Mouse (Mus musculus): ENCODE measurements at regions not wholly inside any gene's neighbourhood (a gene's known extent, or its start where the extent isn't known, plus 50 kb on each side); places are given as distances from the start of the nearest gene placed in this dataset.

DNA sequence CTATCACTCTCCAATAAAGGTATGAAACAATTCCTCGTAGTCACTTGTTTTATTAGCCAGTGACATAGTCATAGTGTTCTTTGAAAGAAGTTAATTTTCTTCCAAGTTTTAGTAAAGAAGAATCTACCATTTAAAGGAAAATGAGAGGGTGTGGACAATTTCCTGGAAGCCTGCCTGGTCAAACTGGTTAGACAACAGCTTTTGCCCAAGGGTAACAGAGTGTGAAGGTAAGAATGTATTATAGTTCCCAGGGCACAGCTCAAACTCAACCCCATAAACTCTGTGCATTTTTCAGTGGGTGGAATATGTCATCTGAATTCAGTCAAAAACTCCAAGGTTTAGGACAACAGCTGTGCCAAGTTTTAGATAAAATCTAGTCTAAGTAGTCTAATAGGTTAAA, 240.1 kb upstream of the Atp2b1 start:
- Histone ChIP-seq H3K27ac (ENCODE audit: low read depth, low read length) (no peak overlapping the region), H3K36me3 (ENCODE audit: insufficient read depth, low read length) (no peaks in the 10 kb centered on the region), H3K9me3 (ENCODE audit: low read length) (no peaks in the 10 kb centered on the region), H3K4me1 (ENCODE audit: insufficient read depth, low read length) (no peaks in the 10 kb centered on the region), H3K9ac (replicated peaks; ENCODE audit: low read length, poor library complexity, severe bottlenecking) (no peak overlapping the region), H3K4me2 (ENCODE audit: low read depth, low read length, poor library complexity, severe bottlenecking) (no peak overlapping the region), H3K27me3 (ENCODE audit: insufficient read depth, low read length) (no peaks in the 10 kb centered on the region), H3K4me3 (ENCODE audit: low read depth, low read length) (no peak overlapping the region)
- 85% methylated on average over 1 of the region's 1 CpGs for WGBS
- ATAC-seq (ENCODE audit: low FRiP score) (no peak), DNase-seq (ENCODE audit: low spot score) (no peak)
- TF ChIP-seq CTCF (IDR thresholded peaks at IDR 0.05), result no peak

DNA sequence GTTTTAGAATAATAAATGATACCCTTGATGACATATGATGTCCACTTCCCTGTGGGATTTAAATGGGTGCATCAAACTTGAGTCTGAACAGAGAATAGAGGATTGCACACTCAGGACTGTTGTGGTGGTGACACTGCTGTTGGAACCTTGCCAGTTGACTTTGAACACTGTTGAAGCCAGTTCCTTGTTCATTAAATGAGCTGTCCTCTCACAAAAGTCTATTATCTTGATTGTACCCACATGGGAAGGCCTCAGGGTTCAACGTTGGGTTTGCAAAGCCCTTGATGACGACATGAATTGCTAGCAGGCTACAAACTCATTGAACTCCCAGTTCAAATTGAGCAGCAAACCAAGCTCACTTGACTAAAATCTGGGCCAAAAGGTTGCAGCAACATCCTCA, 237.3 kb upstream of the Atp2b1 start:
- Histone ChIP-seq H3K27ac (ENCODE audit: low read depth, low read length) (no peak overlapping the region), H3K27me3 (ENCODE audit: insufficient read depth, low read length) (no peaks in the 10 kb centered on the region), H3K9ac (replicated peaks; ENCODE audit: low read length, poor library complexity, severe bottlenecking) (no peak overlapping the region), H3K4me2 (ENCODE audit: low read depth, low read length, poor library complexity, severe bottlenecking) (no peak overlapping the region), H3K36me3 (ENCODE audit: insufficient read depth, low read length) (no peaks in the 10 kb centered on the region), H3K4me1 (ENCODE audit: insufficient read depth, low read length) (no peaks in the 10 kb centered on the region), H3K9me3 (ENCODE audit: low read length) (no peaks in the 10 kb centered on the region), H3K4me3 (ENCODE audit: low read depth, low read length) (no peak overlapping the region)
- no peak for TF ChIP-seq CTCF (IDR thresholded peaks at IDR 0.05)
- DNase-seq (ENCODE audit: low spot score), result no peak
- 77% methylated on average over 2 of the region's 2 CpGs for WGBS
- no peak for ATAC-seq (ENCODE audit: low FRiP score)

DNA sequence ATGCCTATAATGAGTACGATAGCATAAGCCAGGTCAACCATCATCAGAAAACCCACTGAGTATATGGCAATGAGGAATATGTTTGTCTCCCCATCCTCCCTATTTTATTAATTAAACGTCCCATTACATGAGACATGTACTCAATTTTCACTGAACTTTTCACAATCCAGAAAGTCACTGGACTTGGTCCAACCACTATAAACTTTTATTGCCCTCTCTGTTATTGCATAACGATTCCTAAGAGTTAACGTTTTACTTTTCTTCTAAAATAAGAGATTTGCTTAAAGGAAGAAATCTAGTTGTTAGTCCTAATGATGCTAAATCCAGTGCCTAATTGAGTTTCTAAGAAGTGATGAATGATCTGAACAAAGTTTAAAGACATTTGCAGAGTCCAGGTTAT, 236.0 kb upstream of the Atp2b1 start:
- no peak for TF ChIP-seq CTCF (IDR thresholded peaks at IDR 0.05)
- no peak for ATAC-seq (ENCODE audit: low FRiP score)
- no peaks in the 10 kb centered on the region for H3K9me3 ChIP-seq (ENCODE audit: low read length)
- H3K4me2 ChIP-seq (ENCODE audit: low read depth, low read length, poor library complexity, severe bottlenecking), result no peak overlapping the region
- no peak for DNase-seq (ENCODE audit: low spot score)
- H3K27ac ChIP-seq (ENCODE audit: low read depth, low read length), result no peak overlapping the region
- 95% methylated on average over 4 of the region's 4 CpGs for WGBS
- H3K4me1 ChIP-seq (ENCODE audit: insufficient read depth, low read length), result no peaks in the 10 kb centered on the region
- no peaks in the 10 kb centered on the region for H3K27me3 ChIP-seq (ENCODE audit: insufficient read depth, low read length)
- no peaks in the 10 kb centered on the region for H3K36me3 ChIP-seq (ENCODE audit: insufficient read depth, low read length)
- no peak overlapping the region for H3K9ac ChIP-seq (replicated peaks; ENCODE audit: low read length, poor library complexity, severe bottlenecking)
- no peak overlapping the region for H3K4me3 ChIP-seq (ENCODE audit: low read depth, low read length)

DNA sequence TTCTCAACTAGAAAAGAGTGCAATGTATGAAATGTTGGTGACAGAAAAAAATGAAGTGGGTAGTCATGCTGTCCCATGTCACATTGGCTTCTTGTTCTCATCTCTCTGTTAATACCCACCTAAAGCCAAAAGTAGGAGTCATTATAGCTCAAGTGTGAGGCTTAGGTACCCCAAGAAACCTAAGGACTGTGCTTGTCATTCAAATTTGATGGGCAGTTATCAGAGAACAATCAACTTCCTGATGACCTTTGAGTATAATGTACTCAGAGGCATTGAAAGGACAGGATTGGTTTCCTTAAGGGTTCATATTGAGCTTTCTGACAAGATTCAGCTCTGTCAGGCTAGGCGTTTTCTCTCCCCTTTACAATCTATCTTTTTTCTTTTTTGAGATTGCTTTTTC, 231.8 kb upstream of the Atp2b1 start:
- no peaks in the 10 kb centered on the region for H3K27me3 ChIP-seq (ENCODE audit: insufficient read depth, low read length)
- H3K4me3 ChIP-seq (ENCODE audit: low read depth, low read length), result no peak overlapping the region
- no peaks in the 10 kb centered on the region for H3K9me3 ChIP-seq (ENCODE audit: low read length)
- H3K4me1 ChIP-seq (ENCODE audit: insufficient read depth, low read length), result no peaks in the 10 kb centered on the region
- DNase-seq (ENCODE audit: low spot score) (no peak), ATAC-seq (ENCODE audit: low FRiP score) (no peak)
- H3K4me2 ChIP-seq (ENCODE audit: low read depth, low read length, poor library complexity, severe bottlenecking), result no peak overlapping the region
- no peak for TF ChIP-seq CTCF (IDR thresholded peaks at IDR 0.05)
- H3K27ac ChIP-seq (ENCODE audit: low read depth, low read length), result no peak overlapping the region
- no peak overlapping the region for H3K9ac ChIP-seq (replicated peaks; ENCODE audit: low read length, poor library complexity, severe bottlenecking)
- no peaks in the 10 kb centered on the region for H3K36me3 ChIP-seq (ENCODE audit: insufficient read depth, low read length)
- WGBS, result 93% methylated on average over 1 of the region's 1 CpGs

GRCm38 (mm10) chr10:98684195-98684594, 230.0 kb upstream of the Atp2b1 start:
- DNase-seq (ENCODE audit: low spot score) (peak; percentile 18), ATAC-seq (ENCODE audit: low FRiP score) (no peak)
- Histone ChIP-seq H3K4me2 (ENCODE audit: low read depth, low read length, poor library complexity, severe bottlenecking) (peak overlapping the region; percentile 9; the same call in 1 of the 2 replicates), H3K27me3 (ENCODE audit: insufficient read depth, low read length) (no peaks in the 10 kb centered on the region), H3K9ac (replicated peaks; ENCODE audit: low read length, poor library complexity, severe bottlenecking) (no peak overlapping the region), H3K4me1 (ENCODE audit: insufficient read depth, low read length) (no peaks in the 10 kb centered on the region), H3K4me3 (ENCODE audit: low read depth, low read length) (no peak overlapping the region), H3K36me3 (ENCODE audit: insufficient read depth, low read length) (no peaks in the 10 kb centered on the region), H3K9me3 (ENCODE audit: low read length) (no peaks in the 10 kb centered on the region), H3K27ac (ENCODE audit: low read depth, low read length) (no peak overlapping the region)
- TF ChIP-seq CTCF (IDR thresholded peaks at IDR 0.05), result no peak
- 59% methylated on average over 12 of the region's 12 CpGs for WGBS

GRCm38 (mm10) chr10:98684707-98685106, 229.5 kb upstream of the Atp2b1 start:
- Histone ChIP-seq H3K4me3 (ENCODE audit: low read depth, low read length) (no peak overlapping the region), H3K27ac (ENCODE audit: low read depth, low read length) (no peak overlapping the region), H3K4me1 (ENCODE audit: insufficient read depth, low read length) (no peaks in the 10 kb centered on the region), H3K9ac (replicated peaks; ENCODE audit: low read length, poor library complexity, severe bottlenecking) (no peak overlapping the region), H3K36me3 (ENCODE audit: insufficient read depth, low read length) (no peaks in the 10 kb centered on the region), H3K4me2 (ENCODE audit: low read depth, low read length, poor library complexity, severe bottlenecking) (peak overlapping the region; percentile 9; the same call in 1 of the 2 replicates), H3K27me3 (ENCODE audit: insufficient read depth, low read length) (no peaks in the 10 kb centered on the region), H3K9me3 (ENCODE audit: low read length) (no peaks in the 10 kb centered on the region)
- no peak for TF ChIP-seq CTCF (IDR thresholded peaks at IDR 0.05)
- WGBS, result 71% methylated on average over 8 of the region's 8 CpGs
- ATAC-seq (ENCODE audit: low FRiP score) (no peak), DNase-seq (ENCODE audit: low spot score) (no peak)
